Mouse (Mus musculus) left cerebral cortex, postnatal 14 days (tissue): ENCODE data around the gene Ctrl. TPM values are rescaled to one million over a fixed set of nuclear protein-coding genes. Genes with fewer than 3 reads are reported as not detected.
A peak's percentile ranks its signal among the peaks of the same experiment; 100 is the strongest.
"Not testable (repeated sequence)": the region's sequence is repeated elsewhere in the genome, so short reads cannot be mapped to it uniquely, and the experiment has no call there.

Source experiments
- DNase-seq, 2 experiments: peaks; one replicate each; pipeline ENCODE4 v3.0.0; 2021 to 2022; ENCODE audit warnings: low spot score in 2 of 2, mixed read lengths in 1 of 2
- intact Hi-C: fragments of 180-260 bp; cut with DNase I; formaldehyde crosslinking; loops from one replicate; pipeline ENCODE4 v1.15.1; 2025
- long read RNA-seq, 2 experiments: library from polyadenylated mRNA; stranded (forward); transcript quantifications; one replicate each; pipeline ENCODE4 v2.0.0; 2021
- total RNA-seq, 2 experiments: library from RNA; stranded (reverse); gene quantifications; 2 replicates each; pipeline ENCODE4 v1.2.3; 2021

Gene Ctrl
- 1 to 10 TPM; 1.0 to 1.1 TPM for total RNA-seq
- long read RNA-seq, experiment 1, partial matches to known transcripts, result 0 of 1 reads
- long read RNA-seq, experiment 1, other reads (novel, unspliced or antisense), result 1 of 1 reads
- long read RNA-seq, experiment 2, partial matches to known transcripts, result 0 of 2 reads
- long read RNA-seq, experiment 2, other reads (novel, unspliced or antisense), result 2 of 2 reads

DNA sequence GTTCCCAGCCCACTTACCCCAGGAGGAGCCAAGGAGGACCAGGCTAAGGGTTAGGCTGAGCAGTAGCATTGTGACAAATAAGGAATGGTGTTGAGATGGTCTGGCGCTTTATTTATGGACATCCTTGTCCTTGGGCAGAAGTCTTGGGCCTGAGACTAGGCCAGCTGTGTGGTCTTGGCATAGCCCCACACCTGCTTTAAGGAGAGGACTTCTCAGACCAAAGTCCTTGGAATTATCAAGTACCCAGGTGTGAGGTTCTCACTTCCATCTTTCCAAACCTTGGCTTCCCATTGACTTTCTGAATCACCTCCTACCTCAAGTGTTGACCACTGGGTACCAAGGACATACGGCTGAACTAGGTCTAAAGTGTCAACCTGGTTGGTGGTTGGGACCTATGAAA is at the start of gene Ctrl:
Ctrl (minus strand) TSS at position 101 of the 400 bp plus-strand sequence.
- intact Hi-C loops, result loop anchor here (5.0 kb wide), 2 partner anchors 41 to 221 kb away; partner anchors contain the start of gene Nrn1l

DNA sequence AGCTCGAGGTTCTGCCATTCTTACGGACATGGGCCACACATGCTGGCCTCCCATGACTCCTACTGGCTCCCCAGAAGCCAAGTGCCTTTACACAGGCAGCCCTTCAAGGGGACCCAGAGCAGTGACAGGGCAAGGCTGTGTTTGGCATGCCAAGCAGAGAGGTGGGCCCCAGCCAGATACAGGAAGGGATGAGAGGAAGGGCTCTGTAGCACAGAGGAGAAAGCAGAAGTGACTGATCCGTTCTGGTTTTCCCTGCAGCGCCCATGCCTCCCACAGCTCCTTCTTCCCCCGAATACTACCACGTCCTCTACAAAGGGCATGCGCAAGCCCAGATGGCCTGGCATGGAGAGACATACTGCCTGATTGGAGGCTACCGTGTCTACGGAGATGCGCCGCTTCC is 49.7 kb upstream of the Ctrl start:
- DNase-seq, intact Hi-C loops: not testable (repeated sequence)

More for the DNA sequence above, at the start of gene Ctrl:
- DNase-seq, result no peak

DNA sequence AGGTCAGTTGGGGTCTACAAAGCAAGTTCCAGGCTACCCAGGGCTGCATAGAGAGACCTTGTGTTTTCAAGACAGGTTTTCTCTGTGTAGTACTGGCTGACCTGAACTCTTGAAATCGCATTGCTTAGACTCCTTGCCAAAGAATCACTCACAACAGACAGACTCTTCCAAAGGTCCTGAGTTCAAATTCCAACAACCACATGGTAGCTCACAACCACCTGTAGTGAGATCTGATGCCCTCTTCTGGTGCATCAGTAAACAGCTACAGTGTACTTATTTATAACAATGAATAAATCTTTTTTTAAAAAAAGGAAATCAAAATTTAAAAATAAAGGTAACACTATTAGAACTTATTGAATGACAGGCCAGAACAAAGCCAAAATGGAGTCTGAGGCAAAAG is 47.5 kb upstream of the Ctrl start:
- intact Hi-C loops, result no loop called here
- DNase-seq, result no peak

DNA sequence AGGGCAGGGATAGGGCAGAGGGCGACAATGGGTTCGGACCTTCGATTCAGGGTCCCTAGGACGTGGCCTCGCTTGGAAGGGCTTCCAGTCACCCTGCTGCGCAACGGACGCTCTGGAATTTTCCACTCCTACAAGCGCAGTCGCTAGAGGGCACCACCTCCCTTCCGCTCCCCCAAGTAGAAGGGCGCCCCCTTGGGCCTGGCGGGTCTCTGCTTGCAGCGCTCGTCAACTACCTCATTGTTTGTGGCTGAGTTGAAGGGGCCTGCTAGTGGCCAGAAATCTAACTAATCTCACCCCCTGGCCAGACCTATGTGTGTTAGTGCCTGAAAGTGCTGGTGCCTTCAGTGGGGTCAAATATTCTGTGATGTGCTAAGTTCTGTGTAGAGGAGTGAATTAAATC is 45.7 kb upstream of the Ctrl start, which contains the start of gene Dpep3:
Dpep3 (minus strand) TSS at position 105 of the 400 bp plus-strand sequence.
- intact Hi-C loops, result no loop called here
- no peak for DNase-seq

DNA sequence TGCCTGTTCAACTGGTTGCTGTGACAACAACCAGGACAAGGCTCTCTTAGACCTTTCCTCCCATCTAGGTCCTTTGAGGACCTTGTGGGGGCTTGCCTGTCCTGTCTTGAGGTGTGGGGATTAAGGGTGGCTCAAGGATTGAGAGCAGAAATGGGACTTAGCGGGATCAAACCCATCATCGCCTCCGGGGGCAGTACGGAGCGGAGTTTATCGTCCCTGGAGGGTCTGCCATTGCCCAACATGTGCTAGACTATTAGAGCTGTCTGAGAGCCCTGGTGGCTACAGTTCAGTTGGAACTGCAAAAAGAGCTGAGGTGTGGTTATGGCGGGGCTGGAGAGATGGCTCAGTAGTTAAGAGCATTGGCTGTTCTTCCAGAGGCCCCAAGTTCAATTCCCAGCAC is 41.7 kb upstream of the Ctrl start:
- no peak for DNase-seq
- intact Hi-C loops, result no loop called here

DNA sequence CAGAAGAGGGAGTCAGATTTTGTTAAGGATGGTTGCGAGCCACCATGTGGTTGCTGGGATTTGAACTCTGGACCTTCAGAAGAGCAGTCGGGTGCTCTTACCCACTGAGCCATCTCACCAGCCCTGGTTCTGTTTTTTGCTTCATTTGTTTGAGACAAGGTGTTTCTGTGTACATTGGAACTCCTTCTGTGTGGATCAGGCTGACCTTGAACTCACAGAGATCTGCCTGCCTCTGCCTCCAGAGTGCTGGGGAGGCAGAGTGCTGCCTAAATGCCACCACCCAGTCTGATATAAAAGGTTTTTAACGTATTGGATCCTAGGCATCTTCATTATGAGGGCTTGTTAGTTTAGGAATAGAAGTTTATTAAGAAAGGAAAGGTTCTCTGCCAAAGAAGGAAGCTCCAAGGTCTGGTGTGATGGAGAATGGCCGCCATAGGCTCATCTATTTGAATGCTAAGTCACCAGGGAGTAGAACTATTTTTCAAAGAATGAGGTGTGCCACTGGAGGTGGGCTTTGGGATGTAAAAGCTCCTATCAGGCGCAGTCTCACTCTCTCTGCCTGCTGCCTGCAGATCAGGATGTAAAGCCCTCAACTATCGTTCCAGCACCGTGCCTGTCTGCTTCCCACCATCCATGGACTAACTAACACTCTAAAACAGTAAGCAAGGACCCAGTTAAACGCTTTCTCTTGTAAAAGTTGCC is 37.5 kb upstream of the Ctrl start:
- intact Hi-C loops, result no loop called here
- DNase-seq, result no peak

DNA sequence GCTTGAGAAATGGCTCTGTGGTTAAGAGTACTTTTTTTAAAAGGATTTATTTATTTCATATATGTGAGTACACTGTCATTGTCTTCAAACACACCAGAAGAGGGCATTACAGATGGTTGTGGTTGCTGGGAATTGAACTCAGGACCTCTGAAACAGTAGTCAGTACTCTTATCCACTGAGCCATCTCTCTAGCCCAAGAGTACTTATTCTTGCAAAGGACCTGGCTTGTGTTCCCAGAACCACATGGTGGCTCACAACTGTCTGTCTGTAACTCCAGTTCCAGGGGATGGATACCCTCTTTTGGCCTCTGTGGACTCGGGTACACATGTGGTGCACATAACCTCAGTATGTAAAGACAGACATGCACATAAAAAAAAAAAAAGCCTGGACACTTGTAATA is 35.7 kb upstream of the Ctrl start:
- DNase-seq, result no peak
- intact Hi-C loops, result no loop called here

DNA sequence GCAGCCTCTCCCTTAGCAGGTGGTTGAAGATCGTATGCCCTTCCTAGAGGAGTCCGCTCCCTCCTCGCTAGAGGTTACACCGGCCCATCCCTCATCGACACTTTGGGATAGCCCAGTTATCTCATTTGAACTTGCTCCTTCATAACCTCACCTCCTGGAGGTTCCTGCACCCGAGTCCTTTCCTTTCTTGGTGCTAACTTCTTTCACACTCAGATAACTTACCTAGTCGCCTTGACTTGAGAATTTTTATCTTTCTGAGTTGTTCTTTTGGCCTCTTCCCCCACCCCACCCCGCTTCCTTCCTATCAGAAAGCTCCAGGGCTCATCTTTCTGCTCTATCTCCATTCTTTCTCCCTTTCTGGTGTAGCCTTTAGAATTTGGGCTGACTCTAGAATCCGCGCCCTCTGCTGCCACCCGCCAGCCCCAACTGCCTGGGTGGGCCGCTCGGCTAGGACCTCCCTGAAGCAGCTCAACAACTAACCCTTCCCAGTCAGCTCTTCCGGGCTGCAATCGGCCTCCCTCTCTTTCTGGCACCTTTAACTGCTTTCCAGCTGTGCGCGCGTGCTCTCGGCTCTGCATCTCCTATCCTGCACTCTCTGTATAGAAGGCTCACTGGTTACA is 33.1 kb upstream of the Ctrl start:
- intact Hi-C loops, result no loop called here
- DNase-seq, result no peak

DNA sequence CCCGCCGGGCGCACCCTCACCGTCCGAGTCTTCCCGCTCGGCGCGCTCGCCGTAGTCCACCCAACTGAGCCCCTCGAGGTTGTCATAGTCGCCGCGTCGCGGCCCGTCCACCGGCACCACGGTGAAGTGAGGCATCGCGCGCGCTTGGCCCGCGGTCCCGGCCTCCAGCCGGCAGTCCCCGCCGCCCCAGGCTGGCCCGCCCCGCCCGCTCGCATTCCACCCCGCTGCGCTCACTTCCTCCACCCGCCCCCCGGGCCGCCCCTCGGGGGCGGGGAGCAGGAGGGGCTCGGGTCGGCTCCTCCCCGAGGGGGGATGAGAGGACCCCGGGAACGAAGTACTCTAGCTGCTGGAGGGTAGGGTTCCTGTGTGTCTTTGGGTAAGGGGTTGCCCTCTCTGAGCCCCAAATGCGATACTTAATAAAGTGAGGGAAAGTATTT is 32.3 kb upstream of the Ctrl start, which contains the start of gene Slc12a4:
Slc12a4 (minus strand) TSS at position 193 of the 437 bp plus-strand sequence.
- peak in 1 of 2 experiments; percentile 27 for DNase-seq

DNA sequence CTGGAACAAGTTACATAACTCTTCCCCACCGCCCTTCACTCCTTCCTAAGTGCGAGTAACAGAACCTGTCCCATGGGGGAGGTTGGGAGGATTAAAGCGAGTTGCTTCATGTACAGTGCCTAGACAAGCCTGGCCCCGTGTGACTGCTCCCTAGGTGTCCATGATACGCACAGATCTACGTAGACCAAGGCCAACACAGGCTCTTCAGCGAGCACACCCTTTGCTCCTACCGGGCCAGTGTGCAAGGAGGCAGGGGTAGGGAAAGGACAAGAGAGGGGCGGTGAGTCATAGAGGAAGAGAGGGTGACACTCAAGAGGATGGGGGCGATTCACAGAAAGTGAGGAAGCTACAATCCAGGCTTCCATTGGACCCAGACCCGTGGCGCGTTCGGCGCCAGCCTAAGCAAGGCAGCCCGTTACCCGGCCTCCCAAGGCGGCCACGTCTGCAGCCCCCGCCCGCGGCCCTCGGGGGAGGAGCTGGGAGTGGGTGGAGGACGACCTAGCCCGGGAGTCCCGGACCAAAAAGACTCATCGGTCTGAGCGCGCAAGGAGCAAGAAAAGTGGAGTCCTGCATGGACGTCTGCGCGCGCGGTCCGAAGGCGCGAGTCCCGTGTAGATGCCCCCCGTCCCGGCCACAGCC is 31.7 kb upstream of the Ctrl start:
- no peak for DNase-seq
- intact Hi-C loops, result no loop called here

More for the DNA sequence above, 32.3 kb upstream of the Ctrl start, which contains the start of gene Slc12a4:
- intact Hi-C loops, result no loop called here

DNA sequence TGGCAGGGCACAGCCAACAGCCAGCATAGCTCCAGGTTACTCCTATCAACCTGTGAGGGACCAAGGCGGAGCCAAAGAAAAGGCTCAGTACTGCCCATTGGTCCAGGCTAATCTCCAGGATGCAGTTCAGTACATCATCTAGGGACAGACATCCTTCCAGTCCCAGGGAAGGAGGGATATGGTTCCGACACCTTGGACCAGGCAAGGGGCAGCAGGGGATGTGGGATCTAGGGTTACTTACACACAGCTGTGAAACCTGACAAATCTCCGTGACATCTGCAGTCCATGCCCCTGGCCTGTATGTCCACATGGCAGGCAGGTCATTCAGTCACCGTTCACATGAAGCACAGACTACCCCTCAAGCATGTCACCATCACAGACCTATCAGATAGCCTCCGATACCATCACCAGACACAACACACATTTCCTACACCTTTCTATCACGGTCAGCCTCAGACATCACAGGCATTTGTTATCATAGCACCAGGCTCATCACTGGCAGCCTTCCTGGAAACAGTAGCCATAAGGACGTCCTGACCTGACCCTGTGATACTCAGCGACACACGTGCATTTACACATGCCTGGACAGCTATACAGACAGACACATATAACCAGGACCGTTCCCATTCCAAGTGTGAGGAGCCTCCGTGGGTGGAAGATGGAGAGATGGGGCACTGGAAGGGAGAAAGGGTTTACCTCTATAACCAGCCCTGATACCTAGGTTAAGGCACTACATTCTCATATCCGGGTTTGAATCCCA is 31.0 kb upstream of the Ctrl start:
- intact Hi-C loops, result no loop called here
- DNase-seq, result no peak

DNA sequence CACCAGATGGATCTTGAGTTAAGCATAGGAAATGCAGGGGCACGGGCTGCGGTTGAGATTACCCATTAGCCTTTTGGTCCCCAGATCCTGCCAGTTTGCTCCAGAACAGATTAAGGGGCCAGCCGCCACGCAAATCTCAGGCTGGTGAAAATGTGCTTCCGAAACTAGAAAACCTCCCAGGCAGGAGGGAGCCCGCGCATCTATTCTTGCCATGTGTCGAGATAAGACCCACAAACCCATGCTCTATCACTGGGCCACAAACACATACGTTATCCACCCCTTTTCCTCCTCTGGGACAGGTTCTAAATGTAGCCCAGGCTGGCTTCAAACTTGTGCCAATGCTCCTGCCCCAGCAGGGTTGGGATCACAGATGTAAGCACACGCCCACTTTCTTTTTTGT is 27.9 kb upstream of the Ctrl start:
- intact Hi-C loops, result no loop called here
- DNase-seq, result no peak

DNA sequence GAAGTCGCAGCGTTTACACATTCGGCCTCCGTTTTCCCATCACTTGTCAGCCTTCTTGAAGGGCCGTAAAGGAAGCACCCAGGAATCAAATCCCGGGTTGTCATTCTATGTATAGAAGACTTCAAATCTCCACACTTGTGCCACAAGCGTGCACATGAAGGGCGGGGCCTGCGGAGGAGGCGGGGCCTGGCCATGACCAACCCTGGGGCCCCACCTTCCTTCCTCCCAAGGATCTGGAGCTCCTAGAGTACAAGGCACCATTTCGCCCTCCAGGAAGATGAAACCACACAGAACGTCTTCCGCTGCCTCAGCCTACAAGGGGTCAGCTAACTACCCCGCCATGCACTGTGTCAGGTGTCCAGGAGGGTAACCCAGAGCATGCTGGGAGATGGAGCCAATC is 27.4 kb upstream of the Ctrl start:
- DNase-seq, result no peak
- intact Hi-C loops, result no loop called here

DNA sequence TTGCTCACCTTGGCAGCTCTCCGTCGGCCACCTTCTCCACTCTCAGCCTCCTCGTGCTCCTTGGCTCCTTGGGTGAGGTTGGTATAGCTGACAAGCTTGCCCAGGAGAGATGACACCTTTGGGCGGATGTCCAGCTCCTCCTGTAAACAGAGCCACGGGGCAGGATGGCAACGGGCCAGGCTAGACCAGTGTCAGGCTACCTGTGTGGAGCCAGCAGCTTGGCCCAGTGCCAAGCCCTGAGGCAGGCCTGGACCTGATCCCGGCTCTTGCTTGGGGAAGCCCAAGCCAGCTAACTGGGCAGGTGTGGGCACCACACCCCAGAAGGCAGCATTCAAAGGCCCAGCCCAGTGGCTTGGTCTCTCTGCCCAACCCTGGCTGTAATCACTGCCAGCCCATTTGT is 25.7 kb upstream of the Ctrl start:
- DNase-seq, result no peak
- intact Hi-C loops, result no loop called here

DNA sequence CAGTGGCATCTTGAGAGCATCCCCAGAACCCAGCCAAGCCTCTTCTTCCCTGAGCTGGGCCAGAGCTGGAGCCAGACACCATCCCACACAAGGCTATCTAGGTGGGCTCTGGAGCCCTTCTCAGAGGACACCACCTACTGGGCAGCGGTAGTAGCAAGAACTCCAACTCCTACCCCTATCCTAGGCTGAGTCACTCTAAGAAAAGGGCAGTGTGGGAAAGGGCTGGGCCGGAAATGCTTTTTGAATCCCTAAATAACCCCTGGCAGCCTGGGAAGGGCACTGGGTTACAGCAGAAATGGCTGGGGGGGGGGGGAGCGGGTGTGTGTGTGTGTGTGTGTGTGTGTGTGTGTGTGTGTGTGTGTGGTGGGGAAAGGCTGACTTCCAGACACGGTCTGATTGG is 24.2 kb upstream of the Ctrl start:
- DNase-seq, result no peak
- intact Hi-C loops, result no loop called here

DNA sequence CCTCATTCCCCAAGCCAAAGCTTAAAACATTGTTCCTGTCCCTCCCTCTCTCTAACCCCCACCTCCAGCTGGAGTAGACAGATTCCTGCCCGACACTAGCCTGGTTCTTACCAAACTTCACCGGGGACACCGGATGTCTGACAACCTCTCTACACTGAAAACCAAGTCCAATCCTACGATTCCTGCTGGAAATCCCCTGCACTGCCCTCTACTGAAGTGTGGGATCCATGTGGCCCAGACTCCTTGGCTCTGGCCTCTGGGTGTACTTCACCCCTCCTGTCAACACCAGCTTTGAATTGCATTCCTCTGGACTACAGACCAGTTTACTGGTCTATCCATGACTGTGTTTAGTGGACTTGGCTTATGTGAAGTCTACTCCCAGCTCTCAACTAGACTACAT is 22.9 kb upstream of the Ctrl start:
- intact Hi-C loops, result no loop called here
- no peak for DNase-seq

DNA sequence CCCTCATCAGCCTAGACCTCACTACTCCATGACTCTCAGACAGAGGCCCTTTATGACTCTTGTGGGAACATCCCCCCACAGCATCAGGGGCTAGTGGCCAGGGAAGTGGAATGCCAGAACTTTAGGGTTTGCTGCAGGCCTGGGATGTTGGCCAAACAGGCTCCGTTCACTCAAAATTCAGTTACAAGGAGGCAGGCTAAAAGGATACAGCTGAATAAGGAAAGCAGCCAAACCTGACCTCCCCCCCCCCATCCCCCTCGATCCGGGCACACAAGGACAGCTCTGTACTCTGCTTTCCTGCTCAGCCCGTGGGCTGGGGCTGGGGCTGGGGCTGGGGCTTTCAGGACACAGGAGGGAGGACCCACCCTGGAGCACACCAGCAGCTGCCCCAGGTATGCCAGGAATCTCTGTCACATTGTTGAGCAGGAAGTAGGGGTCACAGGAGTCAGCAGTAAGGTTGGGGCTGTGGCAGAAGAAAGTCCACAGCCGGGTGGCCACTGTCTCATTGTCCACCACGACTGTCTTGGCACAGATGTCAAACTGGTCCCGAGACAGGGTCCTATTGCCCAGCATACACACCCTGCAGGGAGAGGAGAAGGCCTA is 17.5 kb upstream of the Ctrl start:
- intact Hi-C loops, result no loop called here
- peak; percentile 50 to 57 for DNase-seq

DNA sequence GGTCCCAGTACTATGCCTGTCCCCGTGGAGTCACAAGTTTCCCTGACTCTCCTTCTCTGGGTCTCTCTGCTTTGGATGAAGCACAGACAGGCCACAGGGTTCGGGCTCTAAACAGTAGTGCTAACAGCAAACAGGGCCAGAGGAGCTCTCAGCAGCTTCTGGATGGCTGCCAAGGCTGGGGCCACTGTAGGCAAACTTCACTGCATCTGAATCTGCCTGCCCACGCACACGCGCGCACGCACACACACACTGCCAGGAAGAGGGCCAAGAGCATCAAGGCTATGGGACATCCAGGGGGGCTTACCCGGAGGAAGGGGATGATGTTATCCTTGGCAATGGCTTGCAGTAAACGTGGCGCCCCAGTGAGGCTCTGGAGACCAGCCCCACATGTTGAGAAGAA is 15.7 kb upstream of the Ctrl start:
- intact Hi-C loops, result no loop called here
- DNase-seq, result peak; percentile 73 to 80

DNA sequence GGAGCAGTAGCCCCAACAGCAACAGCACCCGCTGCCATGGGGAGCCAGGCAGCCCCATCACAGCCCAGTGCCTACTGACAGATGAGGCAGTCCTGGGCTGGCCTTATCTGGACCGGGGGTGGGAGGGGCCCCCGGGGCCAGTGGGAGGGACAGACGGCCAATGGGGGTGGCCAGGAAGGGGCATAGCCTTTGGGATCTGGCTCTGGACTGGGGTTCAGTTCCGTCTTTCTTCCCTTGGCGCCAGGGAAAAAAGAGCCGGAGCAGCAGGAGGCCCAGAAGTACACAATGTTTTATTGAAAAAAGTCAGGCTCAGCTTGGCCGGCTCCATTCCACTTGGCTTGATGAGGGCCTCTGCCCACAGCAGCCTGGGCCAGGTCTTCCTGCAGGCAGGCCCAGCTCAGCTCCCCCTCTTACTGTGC is 9.7 kb upstream of the Ctrl start, which contains the start of gene Lcat:
Lcat (minus strand) TSS at position 62 of the 419 bp plus-strand sequence.
- no peak for DNase-seq
- intact Hi-C loops, result no loop called here
